Mouse (Mus musculus) cerebellum, adult 2 months (tissue): ENCODE measurements around the gene Srgap2. TPM values are rescaled to one million over a fixed set of nuclear protein-coding genes. Genes with fewer than 3 reads are reported as not detected.

Source experiments
- DNase-seq, 2 experiments: peaks; one replicate each; pipeline ENCODE4 v3.0.0; 2021
- H3K27ac ChIP-seq: fragments of 200-500 bp; 2 replicates; pipeline ENCODE4 v1.5.1; 2012; ENCODE audit warnings: low read length, control low read depth, inconsistent platforms; ENCODE audit not compliant: insufficient read depth
- H3K27me3 ChIP-seq: fragments of 200-500 bp; 2 replicates; pipeline ENCODE4 v1.6.1; 2012; ENCODE audit warnings: inconsistent platforms, mild to moderate bottlenecking, low read length, moderate library complexity; ENCODE audit not compliant: control insufficient read depth, insufficient read depth
- H3K4me1 ChIP-seq: fragments of 200-500 bp; 2 replicates; pipeline ENCODE4 v1.6.1; 2011; ENCODE audit warnings: low read length; ENCODE audit not compliant: control insufficient read depth, insufficient read depth
- H3K4me3 ChIP-seq: fragments of 200-500 bp; replicated peaks from 2 replicates; pipeline ENCODE3; 2011; ENCODE audit warnings: mild to moderate bottlenecking, low read depth, low read length, control low read depth; ENCODE audit not compliant: insufficient read depth
- CTCF ChIP-seq: fragments of 200-500 bp; IDR thresholded peaks from 2 replicates; pipeline ENCODE4 v1.5.1; 2011; ENCODE audit warnings: low read depth, mild to moderate bottlenecking, control low read depth, low read length, moderate library complexity, borderline replicate concordance; ENCODE audit not compliant: insufficient read depth
- POLR2A ChIP-seq: fragments of 200-500 bp; IDR thresholded peaks from 2 replicates; pipeline ENCODE4 v1.6.1; 2011; ENCODE audit warnings: low read length, control low read depth, borderline replicate concordance; ENCODE audit not compliant: insufficient read depth
- WGBS: fragments of 180-500 bp; shearing (Covaris S2); methylation state at CpG from one replicate; pipeline ENCODE4 v1.1.7; 2018; 5-methylcytosine and 5-hydroxymethylcytosine counted together
- polyA plus RNA-seq: library from polyadenylated mRNA; depleted of rRNA; stranded (reverse); fragments of >200 nt; gene quantifications from 2 replicates; pipeline ENCODE4 v1.2.3, GENCODE M21; 2012

Gene Srgap2
- polyA plus RNA-seq, 1 experiment, result 83.1 TPM

GRCm38 (mm10) chr1:131498231-131498630, 28.9 kb downstream of the Srgap2 start:
- 96% methylated on average over 1 of the region's 1 CpGs for WGBS
- no peak for TF ChIP-seq CTCF
- TF ChIP-seq POLR2A, result no peak

GRCm38 (mm10) chr1:131493966-131494898, 32.9 kb downstream of the Srgap2 start:
- no peak overlapping the region for H3K27ac ChIP-seq
- peak; percentile 40 to 41 for DNase-seq
- 25% methylated on average over 4 of the region's 4 CpGs for WGBS
- H3K27me3 ChIP-seq, result no peaks in the 10 kb centered on the region
- H3K4me3 ChIP-seq, result no peak overlapping the region
- H3K4me1 ChIP-seq, result peaks cover 28% of the 10 kb centered on the region
- no peak for TF ChIP-seq CTCF
- TF ChIP-seq POLR2A, result no peak

More at GRCm38 (mm10) chr1:131498231-131498630, 28.9 kb downstream of the Srgap2 start:
- no peak for DNase-seq
- Histone ChIP-seq H3K4me3 (no peak overlapping the region), H3K27ac (no peak overlapping the region), H3K4me1 (peaks cover 19% of the 10 kb centered on the region), H3K27me3 (no peaks in the 10 kb centered on the region)

- 1% methylated on average over 2 of the region's 2 CpGs for WGBS
- Histone ChIP-seq H3K4me3 (no peak overlapping the region), H3K27ac (no peak overlapping the region), H3K27me3 (no peaks in the 10 kb centered on the region), H3K4me1 (peaks cover 25% of the 10 kb centered on the region)
- DNase-seq, result peak; percentile 54 to 61
- TF ChIP-seq CTCF (no peak), POLR2A (no peak)
These were observed 34.8 kb downstream of the Srgap2 start for GRCm38 (mm10) chr1:131492360-131492759.

- TF ChIP-seq POLR2A (no peak), CTCF (no peak)
- H3K4me3 ChIP-seq, result no peak overlapping the region
- peaks cover 25% of the 10 kb centered on the region for H3K4me1 ChIP-seq
- WGBS, result 71% methylated on average over 4 of the region's 4 CpGs
- no peaks in the 10 kb centered on the region for H3K27me3 ChIP-seq
- no peak for DNase-seq
- no peak overlapping the region for H3K27ac ChIP-seq
These were observed 35.6 kb downstream of the Srgap2 start for GRCm38 (mm10) chr1:131491579-131491978.

GRCm38 (mm10) chr1:131489312-131489711, 37.8 kb downstream of the Srgap2 start:
- no peak for DNase-seq
- no peak for TF ChIP-seq POLR2A
- TF ChIP-seq CTCF, result no peak
- 56% methylated on average over 3 of the region's 3 CpGs for WGBS
- Histone ChIP-seq H3K4me1 (peaks cover 21% of the 10 kb centered on the region), H3K27me3 (no peaks in the 10 kb centered on the region), H3K27ac (no peak overlapping the region), H3K4me3 (no peak overlapping the region)

- Histone ChIP-seq H3K4me1 (no peaks in the 10 kb centered on the region; the same call in 1 of the 2 replicates), H3K4me3 (no peak overlapping the region), H3K27me3 (no peaks in the 10 kb centered on the region), H3K27ac (no peak overlapping the region)
- 64% methylated on average over 5 of the region's 5 CpGs for WGBS
- TF ChIP-seq POLR2A, result no peak
- TF ChIP-seq CTCF, result no peak
- DNase-seq, result no peak
These were observed 40.9 kb downstream of the Srgap2 start for GRCm38 (mm10) chr1:131486094-131486850.

- TF ChIP-seq POLR2A (no peak), CTCF (no peak)
- Histone ChIP-seq H3K27me3 (no peaks in the 10 kb centered on the region), H3K4me1 (no peaks in the 10 kb centered on the region; the same call in 1 of the 2 replicates), H3K27ac (peak overlapping the region; percentile 6; the same call in 1 of the 2 replicates), H3K4me3 (no peak overlapping the region)
- peak in 1 of 2 experiments; percentile 64 for DNase-seq
- WGBS, result 39% methylated on average over 3 of the region's 3 CpGs
These were observed 44.9 kb downstream of the Srgap2 start for GRCm38 (mm10) chr1:131482242-131482641.

GRCm38 (mm10) chr1:131481391-131481790, 45.8 kb downstream of the Srgap2 start:
- Histone ChIP-seq H3K4me3 (no peak overlapping the region), H3K4me1 (no peaks in the 10 kb centered on the region; the same call in 1 of the 2 replicates), H3K27me3 (no peaks in the 10 kb centered on the region), H3K27ac (no peak overlapping the region)
- no peak for DNase-seq
- TF ChIP-seq POLR2A, result no peak
- no peak for TF ChIP-seq CTCF
